Mouse (Mus musculus): ENCODE measurements around the gene Gfer. TPM values are rescaled to one million over a fixed set of nuclear protein-coding genes. Genes with fewer than 3 reads are reported as not detected.
A peak's percentile ranks its signal among the peaks of the same experiment; 100 is the strongest.

The Gfer gene
- polyA plus RNA-seq (2015; fragmentation: Nextera tagmentation; extraction: Ambion mirVana) = 35.4 and 37.3 TPM in 2 replicates

GRCm38 (mm10) chr17:24696011-24696697 is at the start of gene Gfer, which contains the start of gene Noxo1:
Gene Gfer, minus strand, starts transcription at chr17:24696156.
Gene Noxo1, plus strand, starts transcription at chr17:24696234.
- ATAC-seq = peak; percentile 93
- WGBS = under 1% methylated on average over 75 of the region's 76 CpGs
- Histone ChIP-seq H3K36me3 (ENCODE audit: control insufficient read depth, insufficient read depth, low read length) (peaks cover 19% of the 10 kb centered on the region), H3K9ac (ENCODE audit: low read depth, low read length) (peak within 1 kb of the TSS; percentile 90), H3K27ac (ENCODE audit: low read depth, low read length) (peak within 1 kb of the TSS; percentile 96), H3K27me3 (replicated peaks; ENCODE audit: control insufficient read depth, insufficient read depth, low read length) (no peaks in the 10 kb centered on the region), H3K9me3 (ENCODE audit: control insufficient read depth, low read length) (no peaks in the 10 kb centered on the region), H3K4me2 (ENCODE audit: low read length) (peak within 1 kb of the TSS; percentile 69), H3K4me3 (ENCODE audit: low read length) (peak within 1 kb of the TSS; percentile 72), H3K4me1 (ENCODE audit: control insufficient read depth, insufficient read depth, low read depth, low read length) (peaks cover 20% of the 10 kb centered on the region)

GRCm38 (mm10) chr17:24744381-24744780 is 48.4 kb upstream of the Gfer start:
- H3K4me1 ChIP-seq (ENCODE audit: control insufficient read depth, insufficient read depth, low read depth, low read length) = no peaks in the 10 kb centered on the region
- ATAC-seq = no peak
- 80% methylated on average over 3 of the region's 3 CpGs for WGBS

GRCm38 (mm10) chr17:24743896-24744295 is 47.9 kb upstream of the Gfer start:
- 76% methylated on average over 5 of the region's 5 CpGs for WGBS

More at GRCm38 (mm10) chr17:24744381-24744780, 48.4 kb upstream of the Gfer start:
- Histone ChIP-seq H3K4me2 (ENCODE audit: low read length) (no peak overlapping the region), H3K27ac (ENCODE audit: low read depth, low read length) (no peak overlapping the region), H3K9ac (ENCODE audit: low read depth, low read length) (no peak overlapping the region), H3K4me3 (ENCODE audit: low read length) (no peak overlapping the region), H3K36me3 (ENCODE audit: control insufficient read depth, insufficient read depth, low read length) (no peaks in the 10 kb centered on the region), H3K27me3 (replicated peaks; ENCODE audit: control insufficient read depth, insufficient read depth, low read length) (peaks cover 7% of the 10 kb centered on the region), H3K9me3 (ENCODE audit: control insufficient read depth, low read length) (no peaks in the 10 kb centered on the region)

GRCm38 (mm10) chr17:24742307-24742706 is 46.4 kb upstream of the Gfer start:
- ATAC-seq = no peak
- Histone ChIP-seq H3K4me3 (ENCODE audit: low read length) (no peak overlapping the region), H3K4me1 (ENCODE audit: control insufficient read depth, insufficient read depth, low read depth, low read length) (peaks cover 4% of the 10 kb centered on the region), H3K9me3 (ENCODE audit: control insufficient read depth, low read length) (no peaks in the 10 kb centered on the region), H3K27me3 (replicated peaks; ENCODE audit: control insufficient read depth, insufficient read depth, low read length) (peaks cover 2% of the 10 kb centered on the region; the same call in 1 of the 2 replicates), H3K4me2 (ENCODE audit: low read length) (no peak overlapping the region), H3K27ac (ENCODE audit: low read depth, low read length) (no peak overlapping the region), H3K36me3 (ENCODE audit: control insufficient read depth, insufficient read depth, low read length) (no peaks in the 10 kb centered on the region), H3K9ac (ENCODE audit: low read depth, low read length) (no peak overlapping the region)
- 78% methylated on average over 8 of the region's 8 CpGs for WGBS

More at GRCm38 (mm10) chr17:24743896-24744295, 47.9 kb upstream of the Gfer start:
- no peak overlapping the region for H3K4me3 ChIP-seq (ENCODE audit: low read length)
- H3K9ac ChIP-seq (ENCODE audit: low read depth, low read length) = no peak overlapping the region
- H3K9me3 ChIP-seq (ENCODE audit: control insufficient read depth, low read length) = no peaks in the 10 kb centered on the region
- H3K4me1 ChIP-seq (ENCODE audit: control insufficient read depth, insufficient read depth, low read depth, low read length) = no peaks in the 10 kb centered on the region
- ATAC-seq = no peak
- H3K27me3 ChIP-seq (replicated peaks; ENCODE audit: control insufficient read depth, insufficient read depth, low read length) = peaks cover 3% of the 10 kb centered on the region
- H3K4me2 ChIP-seq (ENCODE audit: low read length) = no peak overlapping the region
- no peak overlapping the region for H3K27ac ChIP-seq (ENCODE audit: low read depth, low read length)
- H3K36me3 ChIP-seq (ENCODE audit: control insufficient read depth, insufficient read depth, low read length) = no peaks in the 10 kb centered on the region

DNA sequence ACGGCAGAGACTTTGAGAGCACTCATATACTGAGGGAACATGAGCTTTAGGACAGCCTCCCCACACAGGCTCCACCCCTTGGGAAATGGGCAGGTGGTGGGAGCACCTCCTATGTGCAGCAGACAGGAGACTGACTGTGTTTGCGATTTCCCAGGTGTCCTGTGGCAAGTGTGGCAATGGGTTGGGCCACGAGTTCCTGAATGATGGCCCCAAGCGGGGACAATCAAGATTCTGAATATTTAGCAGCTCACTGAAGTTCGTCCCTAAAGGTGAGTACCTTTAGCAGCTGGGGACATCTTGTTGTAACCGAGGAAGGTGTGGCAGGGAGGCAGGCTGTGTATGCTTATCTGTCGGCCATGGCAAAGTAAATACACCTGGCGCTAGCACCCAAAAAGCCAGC is 44.0 kb upstream of the Gfer start:
- WGBS = 87% methylated on average over 8 of the region's 8 CpGs
- H3K27ac ChIP-seq (ENCODE audit: low read depth, low read length) = no peak overlapping the region
- ATAC-seq = no peak
- no peak overlapping the region for H3K9ac ChIP-seq (ENCODE audit: low read depth, low read length)
- H3K4me1 ChIP-seq (ENCODE audit: control insufficient read depth, insufficient read depth, low read depth, low read length) = peaks cover 15% of the 10 kb centered on the region
- no peaks in the 10 kb centered on the region for H3K9me3 ChIP-seq (ENCODE audit: control insufficient read depth, low read length)
- H3K27me3 ChIP-seq (replicated peaks; ENCODE audit: control insufficient read depth, insufficient read depth, low read length) = no peaks in the 10 kb centered on the region
- H3K4me2 ChIP-seq (ENCODE audit: low read length) = no peak overlapping the region
- H3K4me3 ChIP-seq (ENCODE audit: low read length) = no peak overlapping the region
- no peaks in the 10 kb centered on the region for H3K36me3 ChIP-seq (ENCODE audit: control insufficient read depth, insufficient read depth, low read length)

GRCm38 (mm10) chr17:24738238-24738637 is 42.3 kb upstream of the Gfer start:
- ATAC-seq = no peak
- Histone ChIP-seq H3K9me3 (ENCODE audit: control insufficient read depth, low read length) (no peaks in the 10 kb centered on the region), H3K9ac (ENCODE audit: low read depth, low read length) (no peak overlapping the region), H3K4me2 (ENCODE audit: low read length) (no peak overlapping the region), H3K4me3 (ENCODE audit: low read length) (no peak overlapping the region), H3K36me3 (ENCODE audit: control insufficient read depth, insufficient read depth, low read length) (no peaks in the 10 kb centered on the region), H3K27me3 (replicated peaks; ENCODE audit: control insufficient read depth, insufficient read depth, low read length) (peaks cover 2% of the 10 kb centered on the region; the same call in 1 of the 2 replicates), H3K27ac (ENCODE audit: low read depth, low read length) (no peak overlapping the region), H3K4me1 (ENCODE audit: control insufficient read depth, insufficient read depth, low read depth, low read length) (peaks cover 15% of the 10 kb centered on the region)
- WGBS = 85% methylated on average over 4 of the region's 4 CpGs

DNA sequence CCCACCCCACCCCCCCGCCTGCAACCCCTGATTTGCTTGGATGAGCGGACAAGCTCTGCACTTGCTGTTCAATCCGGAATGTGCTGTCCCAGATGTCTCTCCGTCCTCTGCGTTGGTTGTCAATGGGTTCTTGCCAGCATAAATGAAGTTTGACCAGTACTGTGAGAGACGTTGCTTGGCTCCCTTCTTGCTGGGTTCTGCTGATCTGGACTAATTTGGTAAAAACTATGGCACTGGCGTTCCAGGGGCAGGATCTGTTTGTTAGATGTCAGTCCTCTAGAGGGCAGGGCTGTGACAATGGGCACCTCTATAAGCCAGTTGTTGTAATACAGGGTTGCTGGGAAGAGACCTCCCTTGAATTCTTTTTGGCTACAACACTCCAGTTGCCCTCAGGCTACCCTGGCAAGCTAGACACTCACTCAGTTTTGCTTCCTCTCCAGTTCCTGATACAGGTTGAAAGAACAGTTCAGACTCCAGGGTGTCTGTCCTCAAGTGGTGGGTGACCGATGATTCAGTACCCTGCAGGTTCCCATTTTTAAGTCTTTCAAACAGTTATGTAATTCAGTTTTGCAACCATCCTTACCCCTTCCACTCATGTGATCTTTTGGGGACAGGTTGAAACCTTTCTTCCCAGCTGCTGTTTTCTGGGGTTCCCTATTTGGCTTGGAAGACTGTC is 41.3 kb upstream of the Gfer start:
- Histone ChIP-seq H3K4me3 (ENCODE audit: low read length) (peak overlapping the region; percentile 55), H3K4me2 (ENCODE audit: low read length) (peak overlapping the region; percentile 94), H3K9me3 (ENCODE audit: control insufficient read depth, low read length) (no peaks in the 10 kb centered on the region), H3K36me3 (ENCODE audit: control insufficient read depth, insufficient read depth, low read length) (no peaks in the 10 kb centered on the region), H3K4me1 (ENCODE audit: control insufficient read depth, insufficient read depth, low read depth, low read length) (peaks cover 15% of the 10 kb centered on the region), H3K27me3 (replicated peaks; ENCODE audit: control insufficient read depth, insufficient read depth, low read length) (peaks cover 2% of the 10 kb centered on the region; the same call in 1 of the 2 replicates), H3K27ac (ENCODE audit: low read depth, low read length) (no peak overlapping the region), H3K9ac (ENCODE audit: low read depth, low read length) (peak overlapping the region; percentile 71)
- no peak for ATAC-seq
- whole genome bisulfite sequencing = 24% methylated on average over 8 of the region's 8 CpGs

DNA sequence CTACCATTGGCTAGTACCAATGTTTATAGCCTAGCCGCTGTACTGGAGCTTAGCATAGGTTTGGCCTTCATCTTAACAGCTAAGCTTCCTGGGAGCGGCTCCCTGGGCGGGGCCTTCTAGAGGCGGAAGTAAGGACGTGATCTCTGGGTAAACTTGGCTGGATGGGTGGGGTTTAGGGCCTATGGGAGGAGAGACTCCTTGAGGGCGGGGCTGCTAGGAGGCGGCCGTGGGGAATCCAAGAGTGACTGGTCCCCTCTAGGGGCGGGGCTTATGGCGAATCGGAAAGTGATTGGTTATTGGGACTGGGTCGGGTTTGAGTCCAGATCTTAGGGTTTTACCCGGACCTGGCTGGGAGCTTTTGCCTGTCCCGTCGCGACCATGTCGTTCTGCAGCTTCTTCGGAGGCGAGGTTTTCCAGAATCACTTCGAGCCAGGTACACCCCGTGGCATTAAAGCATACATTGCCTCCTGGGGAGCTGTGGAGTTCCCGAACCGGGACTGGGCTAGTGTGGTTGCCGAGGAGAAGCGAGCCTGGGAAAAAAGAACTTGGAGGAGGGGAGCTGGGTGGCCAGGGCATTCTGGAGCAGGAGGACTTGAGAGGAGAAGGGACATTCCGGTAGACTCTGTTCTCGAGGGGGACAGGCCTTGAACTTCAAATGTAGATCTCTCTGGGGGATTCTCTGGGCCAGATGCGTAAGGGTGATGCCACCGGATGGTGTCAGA is 40.5 kb upstream of the Gfer start, which contains the start of gene Msrb1:
Gene Msrb1, plus strand, starts transcription at position 313 of the 722 bp plus-strand sequence.
- H3K36me3 ChIP-seq (ENCODE audit: control insufficient read depth, insufficient read depth, low read length) = no peaks in the 10 kb centered on the region
- H3K4me2 ChIP-seq (ENCODE audit: low read length) = peak within 1 kb of the TSS; percentile 94
- peaks cover 2% of the 10 kb centered on the region; the same call in 1 of the 2 replicates for H3K27me3 ChIP-seq (replicated peaks; ENCODE audit: control insufficient read depth, insufficient read depth, low read length)
- H3K9me3 ChIP-seq (ENCODE audit: control insufficient read depth, low read length) = no peaks in the 10 kb centered on the region
- peak; percentile 97 for ATAC-seq
- peak within 1 kb of the TSS; percentile 71 for H3K9ac ChIP-seq (ENCODE audit: low read depth, low read length)
- 1% methylated on average over 29 of the region's 29 CpGs for WGBS
- H3K4me3 ChIP-seq (ENCODE audit: low read length) = peak within 1 kb of the TSS; percentile 55
- peaks cover 15% of the 10 kb centered on the region for H3K4me1 ChIP-seq (ENCODE audit: control insufficient read depth, insufficient read depth, low read depth, low read length)
- H3K27ac ChIP-seq (ENCODE audit: low read depth, low read length) = peak within 1 kb of the TSS; percentile 54
